Mouse (Mus musculus): Measurements from ENCODE around the gene Lgals9. TPM values are rescaled to one million over a fixed set of nuclear protein-coding genes. Genes with fewer than 3 reads are reported as not detected.

Lgals9 gene
- 39.8 and 79.2 TPM in 2 replicates for total RNA-seq (2021)
- long read RNA-seq, experiment 1, transcript Lgals9-202 (10 exons, 1,520 nt): major isoform, 12 of 18 reads
- long read RNA-seq, experiment 1, partial matches to known transcripts: 3 of 18 reads
- long read RNA-seq, experiment 1, other reads (novel, unspliced or antisense): 2 of 18 reads
- long read RNA-seq, experiment 2, transcript Lgals9-202 (10 exons, 1,520 nt): major isoform, 23 of 33 reads
- long read RNA-seq, experiment 2, partial matches to known transcripts: 7 of 33 reads
- long read RNA-seq, experiment 2, other reads (novel, unspliced or antisense): 3 of 33 reads

DNA sequence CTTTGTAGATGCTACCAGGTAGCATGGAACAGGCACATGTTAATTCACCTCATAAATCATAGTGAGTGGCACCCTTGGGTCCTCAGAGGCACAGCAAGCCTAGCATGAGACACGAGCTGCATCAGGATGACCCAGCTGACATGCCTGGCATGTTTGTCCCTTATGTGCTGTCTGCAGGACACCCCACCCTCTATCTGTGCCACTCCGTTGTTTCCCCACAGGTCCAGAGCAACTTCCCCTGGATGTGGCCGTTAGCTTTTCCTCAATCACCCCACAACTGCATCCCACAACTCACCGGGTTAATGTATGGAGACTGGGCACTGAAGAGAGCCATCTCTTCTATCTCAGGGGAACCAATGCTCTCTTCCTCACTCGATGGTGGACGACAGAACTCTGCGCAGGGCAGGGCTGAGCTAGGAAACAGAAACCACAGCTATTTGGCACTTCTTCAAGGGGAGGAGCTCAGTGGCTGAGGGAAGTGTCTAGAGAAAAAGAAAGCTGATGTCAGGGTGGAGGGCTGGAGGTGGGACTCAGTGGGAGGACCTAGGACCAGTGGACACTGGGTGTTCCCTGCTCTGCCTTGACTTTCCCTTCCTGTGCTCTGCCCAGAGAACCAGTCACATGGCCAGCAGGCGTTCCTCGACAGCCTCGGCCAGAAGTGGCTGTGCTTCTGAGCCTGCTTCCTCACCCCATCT, at the start of gene Lgals9:
Gene Lgals9, minus strand, starts transcription at position 464 of the 695 bp plus-strand sequence.
- peak; percentile 75 for DNase-seq

DNA sequence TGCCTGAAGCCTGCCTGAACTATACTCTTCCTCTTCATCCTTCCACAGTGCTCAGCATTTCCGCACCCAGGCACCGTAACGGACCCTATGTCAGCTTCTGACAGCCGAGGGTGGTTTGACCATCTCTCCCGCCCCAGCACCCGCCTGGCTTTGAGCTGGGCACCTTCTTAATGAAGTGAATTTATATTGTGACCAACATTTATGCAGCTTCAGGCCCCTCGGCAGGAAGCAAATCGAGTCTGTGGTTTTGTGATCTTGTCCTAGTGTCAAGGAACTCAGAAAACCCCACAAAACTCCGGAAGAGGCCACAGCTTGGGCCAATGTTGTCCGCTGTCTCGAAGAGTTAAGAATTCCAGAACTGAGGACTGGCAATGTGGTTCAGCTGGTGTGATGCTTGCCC, 48.9 kb upstream of the Lgals9 start:
- no peak for DNase-seq

DNA sequence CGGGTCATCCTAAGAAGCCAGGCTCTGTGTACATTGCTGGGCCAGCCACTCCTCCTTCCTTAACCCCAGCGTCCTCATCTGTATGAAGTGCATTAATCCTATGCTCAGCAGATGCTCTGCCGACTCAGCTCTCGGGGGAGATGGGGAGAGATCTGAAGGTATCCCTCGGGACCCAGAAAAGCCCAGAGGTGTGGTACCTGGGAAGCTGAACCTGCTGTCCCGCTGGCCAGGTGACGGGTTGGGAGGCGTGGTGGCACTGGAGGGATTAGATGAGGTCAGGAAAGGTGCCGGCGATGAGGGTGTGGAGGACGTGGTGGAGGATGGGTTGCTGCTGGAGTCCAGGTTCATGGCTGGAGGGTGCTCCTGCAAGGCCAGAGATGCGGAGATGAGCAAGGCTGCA, 48.3 kb upstream of the Lgals9 start:
- no peak for DNase-seq

DNA sequence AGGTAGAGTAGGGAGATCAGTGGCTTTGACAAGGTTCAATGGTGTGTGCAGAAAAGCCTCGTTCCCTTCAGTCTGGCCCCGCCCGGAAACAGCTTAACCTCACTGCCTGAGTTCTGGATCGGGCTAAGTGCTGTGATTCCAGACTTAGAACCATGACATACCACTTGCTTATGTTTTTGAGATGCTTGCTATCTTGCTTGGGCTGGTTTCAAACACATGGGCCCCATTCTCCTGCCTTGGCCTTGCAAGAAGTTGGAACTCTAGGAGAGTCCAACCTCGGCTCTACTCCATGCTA, 46.7 kb upstream of the Lgals9 start:
- no peak for DNase-seq

DNA sequence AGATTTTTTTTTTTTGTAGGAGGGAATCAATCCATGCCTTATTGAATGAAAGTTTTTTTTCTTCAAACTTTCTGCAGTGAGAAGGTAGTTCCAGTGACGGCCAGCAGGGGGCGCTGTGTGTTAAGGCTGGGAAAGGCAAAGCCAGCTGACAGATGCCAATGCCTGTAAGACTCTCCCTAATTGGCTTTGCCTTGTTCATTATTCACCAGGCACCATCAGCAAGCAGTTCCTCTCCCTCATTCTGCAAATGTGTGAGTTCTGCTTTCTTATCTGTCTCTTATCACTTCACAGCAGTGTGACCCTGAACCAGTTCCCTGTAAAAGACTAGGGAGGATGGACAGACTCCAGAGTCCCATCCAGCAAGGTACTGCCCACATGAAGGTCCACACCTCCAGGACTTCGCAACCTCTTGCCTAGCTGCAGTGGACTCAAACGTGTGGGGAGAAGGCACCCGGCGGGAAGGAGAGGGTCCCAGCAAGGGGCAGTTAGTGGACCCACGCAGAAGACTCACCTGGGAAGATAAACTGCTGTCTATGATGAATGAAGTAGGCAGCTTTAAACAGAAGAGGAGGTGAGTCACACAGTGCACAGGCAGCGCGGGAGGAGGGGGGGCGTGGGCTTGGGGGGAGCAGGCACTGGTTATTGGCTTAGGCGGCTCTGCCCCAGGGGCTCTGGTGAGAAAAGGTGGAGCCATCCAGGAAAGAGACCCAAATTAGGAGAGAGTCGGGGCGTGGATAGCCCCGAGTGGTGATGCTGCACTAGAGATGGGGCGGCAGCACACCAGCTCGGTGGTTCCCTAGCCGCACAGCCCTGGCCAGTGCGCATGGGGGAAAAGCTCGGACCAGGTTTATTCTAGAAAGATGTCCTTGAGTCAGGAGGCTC, 46.1 kb upstream of the Lgals9 start:
- DNase-seq: peak; percentile 95

DNA sequence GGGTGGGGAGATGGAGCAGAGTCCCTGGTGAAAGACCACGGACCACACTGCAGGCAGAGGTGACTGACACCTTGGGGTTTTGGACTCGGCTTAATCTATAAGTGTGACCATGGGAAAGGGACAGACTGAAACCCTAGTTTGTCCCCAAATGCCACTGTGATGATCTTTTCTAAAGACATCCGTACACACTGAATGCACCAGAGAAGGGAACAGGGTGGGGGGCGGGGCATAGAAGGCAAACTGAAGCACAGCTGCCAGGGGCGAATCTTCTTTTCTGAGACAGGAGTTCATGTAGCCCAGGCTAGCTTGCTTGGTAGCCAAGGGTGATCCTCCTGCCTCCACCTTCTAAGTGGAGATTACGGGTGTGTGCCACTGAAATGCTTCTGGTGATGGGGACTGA, 39.0 kb upstream of the Lgals9 start:
- DNase-seq: no peak

DNA sequence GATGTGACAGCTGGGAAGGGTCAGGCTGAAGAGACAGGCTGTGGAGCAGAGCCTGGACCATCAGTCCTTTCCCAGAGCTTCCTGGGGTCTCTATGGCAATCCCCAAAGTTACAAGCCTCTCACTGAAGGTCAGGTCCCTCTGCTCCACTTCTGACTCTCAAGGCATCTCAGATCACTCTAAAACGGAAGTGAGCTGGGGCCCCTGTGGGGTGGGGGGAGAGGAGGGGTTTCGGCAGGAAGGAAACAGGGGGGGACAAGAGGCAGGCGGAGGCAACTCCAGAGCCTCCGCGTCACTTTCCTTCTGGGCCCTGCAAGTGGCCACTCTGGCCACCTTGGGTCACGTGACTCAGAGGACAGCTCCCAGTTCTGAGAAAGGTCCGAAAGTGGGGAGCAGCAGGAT, 38.6 kb upstream of the Lgals9 start:
- peak; percentile 50 for DNase-seq

DNA sequence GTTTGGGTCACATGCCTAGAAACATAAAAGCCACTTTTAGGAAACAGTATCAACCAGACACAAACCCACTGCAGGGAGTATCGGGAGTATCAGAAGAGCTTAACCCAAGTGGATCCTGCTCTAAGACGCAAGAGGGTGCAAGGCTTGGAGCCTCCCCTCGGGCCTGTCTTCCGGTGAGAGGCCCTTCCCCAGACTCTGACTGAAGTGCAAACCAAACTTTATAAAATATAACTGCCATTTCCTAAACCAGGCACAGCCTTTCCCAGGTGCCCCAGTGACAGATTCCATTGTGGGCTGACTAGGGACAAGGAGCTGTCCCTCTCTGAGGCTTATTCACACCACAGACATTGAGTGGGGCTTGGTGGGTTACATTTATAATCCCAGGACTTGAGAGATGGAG, 38.1 kb upstream of the Lgals9 start:
- DNase-seq: peak; percentile 3

DNA sequence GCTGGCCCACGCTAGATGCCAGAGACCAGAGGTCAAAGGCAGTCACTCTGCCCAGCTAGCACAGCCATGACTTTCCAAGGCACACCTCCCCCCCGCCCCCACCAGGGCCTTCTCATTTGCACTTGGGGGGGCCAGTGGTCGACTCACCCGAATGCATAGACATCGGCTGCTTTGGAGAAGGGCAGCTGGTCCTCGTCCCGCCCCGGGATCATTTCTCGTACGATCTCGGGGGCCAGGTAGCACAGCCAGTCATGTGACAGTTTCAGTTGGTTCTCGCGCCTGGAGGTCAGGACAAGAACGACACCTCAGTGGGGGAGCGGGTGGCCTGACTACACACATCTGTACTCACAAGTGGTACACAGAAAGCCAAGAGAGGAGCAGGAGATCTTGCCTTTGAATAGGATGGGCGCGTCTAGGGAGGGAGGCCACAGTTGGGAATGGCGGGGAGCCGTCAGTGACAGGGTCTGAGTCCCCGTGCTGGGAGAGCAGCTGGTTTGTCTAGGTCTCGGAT, 35.8 kb upstream of the Lgals9 start:
- peak; percentile 10 for DNase-seq

DNA sequence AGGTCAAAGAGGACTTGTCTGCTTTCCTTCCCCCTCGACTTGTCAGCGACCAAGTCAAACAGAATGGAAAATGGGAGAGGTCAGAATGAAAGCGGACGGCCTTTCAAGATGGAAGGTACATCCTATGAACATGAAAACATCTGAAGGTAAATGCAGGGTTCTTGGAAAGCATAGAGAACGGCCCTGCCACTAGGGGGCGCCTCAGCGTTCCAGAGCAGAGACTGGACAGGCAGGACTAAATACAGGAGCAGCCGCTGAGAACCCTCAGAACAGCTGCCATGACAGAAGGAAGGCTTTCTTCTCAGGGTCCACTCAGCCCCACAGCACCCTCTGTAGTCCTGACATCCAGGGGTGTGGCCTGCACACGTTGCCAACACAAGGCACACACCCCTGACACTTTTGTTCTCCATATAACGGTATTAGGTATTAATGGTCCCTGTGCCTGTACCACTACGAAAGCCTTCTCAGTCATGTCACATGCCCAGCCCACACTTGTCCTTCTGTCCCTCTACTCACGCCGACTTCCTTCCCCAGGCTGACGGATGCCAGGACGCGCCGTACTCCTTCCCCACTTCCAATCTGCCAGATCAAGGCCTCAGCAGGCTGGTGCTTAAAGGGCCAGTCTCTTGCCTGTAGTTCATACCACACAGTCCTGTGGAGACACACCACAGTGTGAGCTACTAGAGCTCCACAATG, 35.2 kb upstream of the Lgals9 start:
- peak; percentile 74 for DNase-seq

DNA sequence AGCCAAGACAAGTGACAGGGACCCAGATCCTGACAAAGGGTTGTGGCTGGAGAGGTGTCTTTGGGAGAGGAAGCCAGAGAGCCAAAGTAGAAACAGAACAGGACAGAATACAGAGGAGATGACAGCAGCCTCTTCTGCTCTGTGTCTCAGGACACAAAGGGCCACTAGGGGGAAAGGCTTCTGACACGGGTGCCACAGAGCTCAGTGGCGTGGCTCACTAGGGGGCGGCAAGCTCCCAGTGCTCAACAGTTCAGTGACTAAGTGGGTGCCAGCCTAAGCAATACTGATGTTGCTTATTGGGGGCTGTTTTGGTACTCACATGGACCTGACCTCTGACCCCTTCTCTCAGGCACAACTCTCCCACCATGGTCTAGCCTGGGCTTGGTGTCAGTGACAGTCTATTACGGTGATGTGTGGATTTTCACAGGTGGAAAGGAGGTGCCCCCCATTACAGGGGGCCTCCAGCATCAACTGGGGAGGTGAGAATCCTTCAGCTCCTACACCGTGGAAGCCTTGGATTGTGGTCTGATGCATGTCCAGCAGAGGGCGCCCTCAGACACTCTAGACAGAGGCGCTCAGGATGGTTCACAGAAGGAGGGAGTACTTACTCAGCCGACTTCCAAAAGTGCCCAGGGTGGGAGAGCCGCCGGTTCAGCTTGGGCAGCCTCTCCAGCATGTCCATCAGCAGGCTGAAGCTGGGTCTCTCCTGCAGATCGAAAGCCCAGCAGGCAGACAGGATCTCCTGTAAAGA, 34.4 kb upstream of the Lgals9 start:
- peak; percentile 87 for DNase-seq

DNA sequence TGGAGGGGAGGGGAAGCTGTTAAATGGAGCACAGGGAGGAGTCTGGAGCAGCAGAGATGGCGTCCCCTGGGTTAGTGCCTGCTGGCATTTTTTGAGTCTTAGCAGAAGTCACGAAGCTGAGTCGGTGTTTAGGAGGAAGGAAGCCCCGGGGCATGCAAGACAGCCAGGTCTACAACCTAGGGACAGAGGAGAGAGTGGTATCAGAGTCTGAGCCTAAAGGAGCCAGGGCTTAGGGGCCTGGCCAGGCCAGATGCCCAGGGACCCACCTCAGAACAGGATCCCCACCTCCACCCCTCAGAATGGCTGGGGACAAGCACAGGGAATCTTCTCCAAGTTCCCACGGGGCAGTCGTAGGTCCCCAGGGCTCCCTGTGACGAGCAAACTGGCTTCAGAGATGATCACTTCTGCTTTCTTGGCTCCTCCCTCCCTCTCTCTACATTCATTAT, 32.4 kb upstream of the Lgals9 start:
- DNase-seq: peak; percentile 6

DNA sequence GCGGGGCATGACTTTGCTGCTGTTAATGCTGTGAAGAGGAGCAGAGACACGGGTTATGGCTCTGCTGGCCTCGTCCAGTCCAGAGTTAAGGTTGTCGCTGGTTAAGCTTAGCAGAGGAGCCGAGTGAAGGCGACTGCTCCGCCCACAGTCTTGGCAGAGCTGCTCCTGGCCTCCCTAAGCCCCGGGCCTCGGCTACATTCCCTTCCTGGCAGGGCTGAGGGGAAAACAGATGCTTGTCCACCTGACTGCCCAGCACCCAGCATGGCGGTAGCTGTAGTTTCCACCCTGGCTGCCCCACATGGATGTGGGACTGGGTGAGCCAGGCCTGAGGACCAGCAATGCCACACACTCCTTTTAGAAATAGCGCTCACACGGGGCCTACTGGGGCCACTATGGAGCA, 31.5 kb upstream of the Lgals9 start:
- no peak for DNase-seq

DNA sequence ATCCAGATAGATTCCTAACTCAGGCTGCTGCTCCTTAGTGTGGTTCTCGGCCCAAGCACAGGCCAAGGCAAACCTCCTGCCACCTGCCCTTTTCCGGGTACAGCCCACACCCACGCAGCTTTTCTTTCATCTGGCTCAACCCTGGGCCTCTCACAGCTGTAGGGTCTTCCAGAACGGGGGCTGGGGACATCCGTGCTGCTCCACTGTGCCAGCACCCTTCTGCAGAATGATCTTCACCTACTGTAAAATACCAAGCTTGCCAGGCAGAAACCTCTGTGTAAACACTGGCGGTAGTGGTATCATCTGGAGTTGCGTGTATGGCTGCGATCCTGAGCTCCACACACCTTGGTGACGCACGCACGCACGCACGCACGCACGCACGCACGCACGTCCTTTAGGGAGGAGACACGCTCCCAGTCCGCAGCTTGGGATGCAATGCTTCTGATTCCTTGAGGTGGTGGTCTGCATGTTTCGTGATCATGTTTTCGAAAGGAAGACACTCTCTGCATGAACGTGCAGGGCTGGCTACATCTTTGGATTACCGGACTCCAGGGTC, 31.0 kb upstream of the Lgals9 start:
- DNase-seq: peak; percentile 1

DNA sequence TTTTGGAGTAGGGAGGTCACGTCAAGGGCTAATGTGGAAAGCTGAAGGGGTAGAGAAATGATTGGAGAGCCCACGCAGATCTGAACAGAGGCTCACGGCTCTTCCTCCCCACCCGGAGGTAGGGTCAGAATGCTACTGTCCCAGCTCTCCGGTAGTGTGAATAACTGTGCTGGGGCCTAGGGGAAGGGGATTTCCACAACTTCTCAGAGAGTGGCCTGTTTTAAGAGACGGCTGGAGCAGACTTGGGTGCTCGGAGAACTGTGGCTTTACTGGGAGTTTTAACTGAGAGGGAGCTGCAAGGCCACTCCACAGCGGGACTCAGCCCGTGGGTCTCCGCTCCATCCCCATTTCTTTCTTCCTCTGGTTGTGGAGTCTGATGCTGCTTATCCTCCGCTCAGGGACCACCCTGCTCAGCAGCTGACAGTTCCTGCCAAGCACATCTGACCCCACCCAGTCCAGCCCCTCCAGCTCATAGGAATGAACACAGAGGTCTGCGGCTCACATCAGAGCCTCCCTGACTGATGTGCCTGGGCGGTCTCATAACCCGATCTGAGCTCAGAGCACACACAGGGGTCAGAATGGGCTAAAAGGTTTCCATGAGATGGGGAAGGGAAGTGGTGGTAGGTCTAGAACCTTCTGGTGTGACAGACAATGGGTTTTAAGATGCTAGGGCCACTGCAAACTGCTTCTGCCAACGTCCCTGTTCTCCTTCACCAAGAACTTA, 30.0 kb upstream of the Lgals9 start:
- DNase-seq: peak; percentile 4

DNA sequence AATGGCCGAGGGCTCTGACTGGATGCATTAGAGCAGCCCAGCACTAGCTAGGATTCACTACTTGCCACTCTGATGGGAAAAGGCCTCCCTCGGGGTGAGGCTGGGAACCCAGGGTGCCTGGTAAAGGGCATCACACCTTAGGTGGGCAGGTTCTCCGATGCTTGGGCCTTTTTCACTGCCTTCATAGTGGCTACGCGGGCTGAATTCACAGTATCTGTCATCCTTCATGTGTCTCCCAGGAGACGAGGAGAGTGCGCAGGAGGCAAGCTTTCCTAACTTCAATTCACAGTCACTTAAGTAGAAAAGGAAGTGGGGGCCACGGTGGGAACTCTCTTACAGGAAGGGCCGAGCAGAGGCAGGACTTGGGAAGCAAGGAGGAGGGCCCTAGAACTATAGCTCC, 29.1 kb upstream of the Lgals9 start:
- peak; percentile 11 for DNase-seq

DNA sequence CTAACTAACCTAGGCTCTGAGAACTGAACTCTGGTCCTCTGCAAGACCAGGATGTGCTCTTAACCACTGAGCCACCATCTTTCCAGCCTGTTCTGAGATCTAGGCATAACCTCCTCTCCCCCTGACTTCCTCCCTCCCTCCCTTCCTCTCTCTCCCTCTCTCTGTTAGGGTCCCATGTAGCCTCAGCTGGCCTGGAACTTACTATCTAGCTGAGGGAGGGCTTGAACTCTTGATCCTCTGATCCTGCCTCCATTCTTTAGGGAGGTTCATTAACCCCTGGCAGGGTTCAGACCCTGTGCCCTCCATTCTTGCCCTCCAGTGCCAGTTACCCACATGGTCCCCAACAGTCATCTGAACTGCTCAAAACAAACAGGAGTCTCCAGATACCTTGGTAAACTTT, 28.3 kb upstream of the Lgals9 start:
- no peak for DNase-seq

DNA sequence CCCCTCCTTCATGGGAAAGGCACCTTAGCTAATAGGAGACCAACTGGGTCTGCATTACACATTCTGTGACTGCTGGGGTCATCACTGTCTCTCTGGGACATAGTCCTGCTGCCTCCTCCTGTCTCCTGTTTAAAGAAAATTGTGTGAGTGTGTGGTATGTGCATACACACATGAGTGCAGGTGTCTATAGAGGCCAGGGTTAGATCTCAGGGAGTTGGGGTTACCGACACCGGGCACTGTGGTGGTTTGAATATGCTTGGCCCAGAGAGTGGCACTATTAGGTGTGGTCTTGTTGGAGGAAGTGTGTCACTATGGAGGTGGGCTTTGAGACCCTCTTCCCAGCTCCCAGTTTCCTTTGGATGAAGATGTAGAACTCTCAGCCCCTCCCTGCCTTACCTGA, 27.8 kb upstream of the Lgals9 start:
- DNase-seq: no peak

DNA sequence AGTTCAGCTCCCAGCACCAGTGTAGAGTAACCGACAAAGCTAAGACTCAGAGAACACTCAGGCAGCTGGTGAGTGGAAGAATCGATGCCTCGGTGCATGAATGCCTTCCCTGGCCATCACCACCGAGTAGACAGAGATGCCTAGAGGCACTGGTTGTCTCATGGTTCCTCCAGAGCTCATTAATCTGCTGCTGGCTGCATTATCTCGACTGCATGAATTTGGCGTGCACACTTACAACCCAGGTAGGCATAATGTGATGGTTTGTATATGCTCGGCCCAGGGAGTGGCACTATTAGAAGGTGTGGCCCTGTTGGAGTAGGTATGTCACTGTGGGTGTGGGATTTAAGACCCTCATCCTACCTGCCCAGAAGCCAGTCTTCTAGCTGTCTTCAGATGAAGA, 24.1 kb upstream of the Lgals9 start:
- no peak for DNase-seq

DNA sequence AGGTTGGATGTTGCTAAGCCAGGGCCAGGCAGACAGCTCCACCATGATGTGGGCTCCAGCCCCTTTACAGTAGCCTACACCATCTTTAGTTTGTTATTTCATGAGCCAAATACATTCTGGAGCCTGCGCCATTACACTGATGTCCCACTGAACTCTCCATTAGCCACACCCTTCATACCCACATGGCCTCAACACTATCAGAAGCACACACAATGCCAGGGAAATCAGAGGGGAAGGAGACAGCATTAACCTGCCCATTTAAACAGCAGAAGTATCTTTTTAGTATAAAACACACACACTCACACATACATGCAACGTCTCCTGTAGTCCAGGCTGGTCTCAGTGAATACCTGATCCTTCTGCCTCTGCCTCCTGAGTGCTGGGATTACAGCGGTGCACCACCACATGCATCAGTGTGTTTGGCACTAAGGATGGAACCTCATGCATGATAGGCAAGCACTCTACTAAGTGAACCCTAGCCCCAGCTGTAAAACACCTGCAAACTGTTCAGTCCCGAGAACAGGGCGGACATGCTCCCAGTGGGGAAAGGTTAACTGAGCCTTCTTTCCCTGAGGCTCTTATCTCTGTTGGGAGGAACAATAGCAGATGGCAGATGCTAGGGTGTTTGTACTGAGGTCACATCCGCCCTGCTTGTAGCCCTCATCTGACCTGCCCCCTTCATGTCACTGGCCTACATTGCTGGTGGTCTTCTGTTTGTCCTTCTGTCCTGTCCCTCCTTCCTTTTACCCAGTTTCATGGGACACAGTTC, 23.4 kb upstream of the Lgals9 start:
- no peak for DNase-seq

Measured in adrenal gland, postnatal 14 days (tissue).